Mouse (Mus musculus) limb, embryonic 10.5 days (tissue): ENCODE measurements around the gene Lrmp. TPM values are rescaled to one million over a fixed set of nuclear protein-coding genes. Genes with fewer than 3 reads are reported as not detected.
A peak's percentile ranks its signal among the peaks of the same experiment; 100 is the strongest.

Source experiments
- DNase-seq: peaks from one replicate; pipeline ENCODE4 v3.0.0-alpha.2; 2017; ENCODE audit warnings: low spot score
- H3K27ac ChIP-seq: fragments of 300-500 bp; sonication (generic); 2 replicates; pipeline ENCODE4 v1.5.1; 2016; ENCODE audit warnings: mild to moderate bottlenecking
- H3K27me3 ChIP-seq: fragments of 300-500 bp; sonication (generic); 2 replicates; pipeline ENCODE4 v1.6.1; 2016; ENCODE audit warnings: low read depth, mild to moderate bottlenecking; ENCODE audit not compliant: poor library complexity, severe bottlenecking
- H3K36me3 ChIP-seq: fragments of 300-500 bp; sonication (generic); 2 replicates; pipeline ENCODE4 v1.6.1; 2016; ENCODE audit warnings: mild to moderate bottlenecking, moderate library complexity
- H3K4me1 ChIP-seq: fragments of 300-500 bp; sonication (generic); 2 replicates; pipeline ENCODE4 v1.6.1; 2016
- H3K4me3 ChIP-seq: fragments of 300-500 bp; sonication (generic); 2 replicates; pipeline ENCODE4 v1.5.1; 2016; ENCODE audit warnings: mild to moderate bottlenecking, moderate library complexity
- H3K9me3 ChIP-seq: fragments of 300-500 bp; sonication (generic); replicated peaks from 2 replicates; pipeline ENCODE4 v1.6.1; 2016; ENCODE audit warnings: mild to moderate bottlenecking
- WGBS: fragments of 180-500 bp; shearing (Covaris S2); methylation state at CpG from one replicate; pipeline ENCODE4 v1.1.7; 2016; 5-methylcytosine and 5-hydroxymethylcytosine counted together
- polyA plus RNA-seq: library from polyadenylated mRNA; unstranded; fragments of >200 nt; fragmentation: Nextera tagmentation; extraction: Ambion mirVana; gene quantifications from 2 replicates; pipeline ENCODE4 v1.2.1, GENCODE M21; 2016

Lrmp gene
- polyA plus RNA-seq, 1 experiment from 2014 or later = 1.7 TPM

GRCm38 (mm10) chr6:145197949-145198686 is 82.7 kb downstream of the Lrmp start:
- 94% methylated on average over 8 of the region's 8 CpGs for WGBS
- Histone ChIP-seq H3K27me3 (no peaks in the 10 kb centered on the region), H3K4me1 (no peaks in the 10 kb centered on the region)

GRCm38 (mm10) chr6:145202432-145203125 is 87.1 kb downstream of the Lrmp start:
- Histone ChIP-seq H3K4me3 (no peak overlapping the region), H3K4me1 (no peaks in the 10 kb centered on the region), H3K36me3 (no peaks in the 10 kb centered on the region), H3K27ac (no peak overlapping the region), H3K27me3 (no peaks in the 10 kb centered on the region), H3K9me3 (no peaks in the 10 kb centered on the region)
- 84% methylated on average over 13 of the region's 13 CpGs for WGBS
- DNase-seq = peak; percentile 9

More at GRCm38 (mm10) chr6:145197949-145198686, 82.7 kb downstream of the Lrmp start:
- Histone ChIP-seq H3K4me3 (no peak overlapping the region), H3K9me3 (no peaks in the 10 kb centered on the region), H3K36me3 (no peaks in the 10 kb centered on the region), H3K27ac (no peak overlapping the region)
- DNase-seq = no peak

GRCm38 (mm10) chr6:145204440-145204839 is 89.0 kb downstream of the Lrmp start:
- no peak overlapping the region for H3K4me3 ChIP-seq
- no peaks in the 10 kb centered on the region for H3K27me3 ChIP-seq
- no peaks in the 10 kb centered on the region for H3K9me3 ChIP-seq
- H3K36me3 ChIP-seq = no peaks in the 10 kb centered on the region
- no peaks in the 10 kb centered on the region for H3K4me1 ChIP-seq
- no peak overlapping the region for H3K27ac ChIP-seq
- no peak for DNase-seq
- 93% methylated on average over 6 of the region's 6 CpGs for WGBS

GRCm38 (mm10) chr6:145205142-145205541 is 89.7 kb downstream of the Lrmp start:
- Histone ChIP-seq H3K27me3 (no peaks in the 10 kb centered on the region), H3K36me3 (no peaks in the 10 kb centered on the region), H3K4me3 (no peak overlapping the region), H3K4me1 (peaks cover 2% of the 10 kb centered on the region; the same call in 1 of the 2 replicates), H3K27ac (no peak overlapping the region), H3K9me3 (no peaks in the 10 kb centered on the region)
- 77% methylated on average over 10 of the region's 10 CpGs for WGBS
- peak; percentile 6 for DNase-seq

GRCm38 (mm10) chr6:145210056-145210680 is 94.7 kb downstream of the Lrmp start:
- 0 out of 2 replicates have a peak overlapping the region, but pooled peaks have one; percentile 97 for H3K27ac ChIP-seq
- peaks cover 12% of the 10 kb centered on the region for H3K4me1 ChIP-seq
- 45% methylated on average over 8 of the region's 8 CpGs for WGBS
- no peak for DNase-seq
- peak overlapping the region; percentile 81 for H3K4me3 ChIP-seq
- H3K36me3 ChIP-seq = no peaks in the 10 kb centered on the region
- H3K27me3 ChIP-seq = no peaks in the 10 kb centered on the region
- no peaks in the 10 kb centered on the region for H3K9me3 ChIP-seq

GRCm38 (mm10) chr6:145210816-145211338 is 95.4 kb downstream of the Lrmp start, which contains the start of the genes Casc1 and Etfrf1:
Casc1 (minus strand) TSS chr6:145211005.
Etfrf1 (plus strand) TSS chr6:145211134.
- DNase-seq = peak; percentile 99
- Histone ChIP-seq H3K4me1 (peaks cover 12% of the 10 kb centered on the region), H3K27me3 (no peaks in the 10 kb centered on the region), H3K9me3 (no peaks in the 10 kb centered on the region), H3K36me3 (peaks cover 4% of the 10 kb centered on the region), H3K27ac (peak within 1 kb of the TSS; percentile 97), H3K4me3 (peak within 1 kb of the TSS; percentile 81)
- 0% methylated on average over 36 of the region's 36 CpGs for WGBS

GRCm38 (mm10) chr6:145211376-145212305 is 96.2 kb downstream of the Lrmp start:
- Histone ChIP-seq H3K27me3 (no peaks in the 10 kb centered on the region), H3K4me1 (peaks cover 12% of the 10 kb centered on the region), H3K27ac (peak overlapping the region; percentile 97), H3K4me3 (peak overlapping the region; percentile 81), H3K36me3 (peaks cover 9% of the 10 kb centered on the region), H3K9me3 (no peaks in the 10 kb centered on the region)
- no peak for DNase-seq
- WGBS = 4% methylated on average over 21 of the region's 21 CpGs

GRCm38 (mm10) chr6:145213916-145214315 is 98.5 kb downstream of the Lrmp start:
- no peaks in the 10 kb centered on the region for H3K27me3 ChIP-seq
- H3K4me1 ChIP-seq = peaks cover 12% of the 10 kb centered on the region
- no peak overlapping the region for H3K27ac ChIP-seq
- H3K9me3 ChIP-seq = no peaks in the 10 kb centered on the region
- 83% methylated on average over 2 of the region's 2 CpGs for WGBS
- no peak overlapping the region for H3K4me3 ChIP-seq
- H3K36me3 ChIP-seq = peaks cover 20% of the 10 kb centered on the region
- DNase-seq = no peak

- Histone ChIP-seq H3K36me3 (peaks cover 36% of the 10 kb centered on the region), H3K27me3 (no peaks in the 10 kb centered on the region), H3K9me3 (no peaks in the 10 kb centered on the region), H3K4me1 (peaks cover 6% of the 10 kb centered on the region), H3K4me3 (no peak overlapping the region), H3K27ac (no peak overlapping the region)
- no peak for DNase-seq
- 91% methylated on average over 3 of the region's 3 CpGs for WGBS
These were observed 100.4 kb downstream of the Lrmp start for GRCm38 (mm10) chr6:145215826-145216225.

- DNase-seq = no peak
- H3K27me3 ChIP-seq = no peaks in the 10 kb centered on the region
- no peak overlapping the region for H3K27ac ChIP-seq
- no peaks in the 10 kb centered on the region for H3K9me3 ChIP-seq
- peaks cover 52% of the 10 kb centered on the region for H3K36me3 ChIP-seq
- WGBS = 95% methylated on average over 6 of the region's 6 CpGs
- H3K4me1 ChIP-seq = no peaks in the 10 kb centered on the region
- no peak overlapping the region for H3K4me3 ChIP-seq
These were observed 108.8 kb downstream of the Lrmp start for GRCm38 (mm10) chr6:145224246-145224645.
